23 mouse cellular contexts compared by ENCODE assay signal in the genomic region with DNA sequence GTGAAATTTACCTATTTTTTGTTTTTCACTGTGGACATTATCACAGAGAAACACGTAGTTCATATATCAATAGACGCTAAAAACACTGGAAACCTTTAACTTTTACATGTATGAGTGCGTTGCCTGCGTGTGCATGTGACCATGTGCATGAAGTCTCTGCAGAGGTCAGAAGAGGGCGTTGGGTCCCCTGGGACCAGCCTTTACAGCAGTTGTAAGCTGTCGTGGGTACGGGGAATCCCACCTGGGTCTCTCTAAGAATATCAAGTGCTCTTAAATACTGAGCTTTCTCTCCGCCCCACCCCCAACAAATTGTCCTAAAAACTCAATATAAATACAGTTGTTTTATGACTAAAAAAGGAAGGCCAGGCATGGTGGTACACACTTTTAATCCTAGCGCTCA.
"Had no signal": no experiment of that assay in that cellular context is flagged by ENCODE, and none has a peak within 500 bp of the region (broad histone marks: within the 10 kb centered on the region; RNA-seq: fewer than 3 reads in every experiment).

No protein-coding gene starts in this region.

- H3K4me1 ChIP-seq: hindbrain, embryonic 13.5 days; hindbrain, embryonic 15.5 days; intestine, embryonic 15.5 days; limb, embryonic 10.5 days; limb, embryonic 12.5 days had no signal

- H3K27me3 ChIP-seq: heart, embryonic 13.5 days; heart, embryonic 15.5 days; hindbrain, embryonic 13.5 days; hindbrain, embryonic 15.5 days; intestine, embryonic 15.5 days; limb, embryonic 12.5 days; liver, embryonic 13.5 days had no signal

- DNase-seq: gastrocnemius, postnatal 14 days; gastrocnemius, postnatal 36 days; heart, adult 18-20 months; heart, postnatal 14 days; heart, postnatal 36 days; kidney, adult 18-20 months; kidney, adult 8-10 months; kidney, postnatal 10 days; kidney, postnatal 25 days; kidney, postnatal 4 days; liver; liver, embryonic 13.5 days had no signal

- H3K27ac ChIP-seq: heart, embryonic 13.5 days; heart, embryonic 15.5 days; hindbrain, embryonic 13.5 days; hindbrain, embryonic 15.5 days; intestine, embryonic 15.5 days; layer of hippocampus, adult 2 months; left cerebral cortex, adult 2 months; limb, embryonic 10.5 days; limb, embryonic 12.5 days; liver, embryonic 13.5 days had no signal

- H3K9me3 ChIP-seq: heart, embryonic 13.5 days; heart, embryonic 15.5 days; hindbrain, embryonic 13.5 days; hindbrain, embryonic 15.5 days; intestine, embryonic 15.5 days; limb, embryonic 10.5 days; limb, embryonic 12.5 days; liver, embryonic 13.5 days had no signal

- H3K4me3 ChIP-seq: heart, embryonic 13.5 days; heart, embryonic 15.5 days; hindbrain, embryonic 13.5 days; hindbrain, embryonic 15.5 days; intestine, embryonic 15.5 days; layer of hippocampus, adult 2 months; left cerebral cortex, adult 2 months; limb, embryonic 10.5 days; limb, embryonic 12.5 days; liver, embryonic 13.5 days had no signal

- H3K36me3 ChIP-seq: hindbrain, embryonic 15.5 days had no signal

- H3K4me2 ChIP-seq: heart, embryonic 11.5 days; heart, embryonic 13.5 days; heart, embryonic 15.5 days; hindbrain, embryonic 13.5 days; hindbrain, embryonic 15.5 days; intestine, embryonic 15.5 days; limb, embryonic 12.5 days; liver, embryonic 11.5 days; liver, embryonic 13.5 days had no signal

- H3K9ac ChIP-seq: heart, embryonic 13.5 days; heart, embryonic 15.5 days; hindbrain, embryonic 13.5 days; hindbrain, embryonic 15.5 days; intestine, embryonic 15.5 days; limb, embryonic 12.5 days; liver, embryonic 13.5 days had no signal
